Mouse (Mus musculus): ENCODE data around the gene Nat10. TPM values are rescaled to one million over a fixed set of nuclear protein-coding genes. Genes with fewer than 3 reads are reported as not detected.

The Nat10 gene
- polyA plus RNA-seq, 1 experiment from 2014 or later = 8.8 TPM

DNA sequence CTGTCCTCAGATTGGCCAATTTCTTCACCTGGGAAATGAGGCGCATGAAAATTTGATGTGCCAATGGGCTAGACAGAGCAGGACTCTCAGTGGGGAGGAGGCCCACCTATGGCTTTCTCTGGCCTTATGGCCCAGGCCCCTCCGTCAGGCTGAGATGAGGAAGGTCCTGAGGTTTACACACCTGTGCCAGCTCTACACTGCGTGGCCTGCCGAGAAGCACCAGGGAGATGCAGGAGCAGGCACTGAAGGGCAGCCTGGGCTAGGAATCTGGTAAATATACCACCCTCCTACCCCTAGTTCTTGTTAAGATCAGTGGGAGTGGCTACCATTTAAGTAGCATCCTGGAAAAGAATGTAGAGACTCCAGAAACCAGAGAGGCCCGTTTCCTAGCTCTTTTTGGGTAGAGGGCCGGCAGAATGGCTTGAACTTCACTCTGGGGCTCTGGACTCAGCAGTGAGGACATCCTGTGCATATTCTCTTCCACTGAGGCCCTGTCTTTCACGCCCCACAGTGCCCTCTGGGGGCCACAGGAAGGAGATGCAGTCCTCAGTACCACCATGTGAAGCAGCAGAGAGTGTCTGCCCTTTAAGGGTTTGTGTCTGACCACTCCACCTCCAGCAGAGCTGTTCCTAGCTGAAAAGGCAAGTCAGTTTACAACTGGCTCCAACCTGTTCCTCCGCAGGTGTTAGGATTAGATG, 42.3 kb downstream of the Nat10 start:
- Histone ChIP-seq H3K9me3 (ENCODE audit: control insufficient read depth) (no peaks in the 10 kb centered on the region), H3K9ac (ENCODE audit: low read depth, low read length) (no peak overlapping the region), H3K4me1 (replicated peaks; ENCODE audit: control insufficient read depth, insufficient read depth, low read length) (no peaks in the 10 kb centered on the region), H3K36me3 (ENCODE audit: control insufficient read depth, insufficient read depth) (peaks cover 42% of the 10 kb centered on the region), H3K4me2 (replicated peaks; ENCODE audit: low read depth) (no peak overlapping the region), H3K4me3 (ENCODE audit: low read depth, low read length) (no peak overlapping the region), H3K27ac (ENCODE audit: low read depth, low read length) (no peak overlapping the region), H3K27me3 (replicated peaks; ENCODE audit: control insufficient read depth, insufficient read depth, low read length) (no peaks in the 10 kb centered on the region)
- 64% methylated on average over 8 of the region's 8 CpGs for WGBS
- TF ChIP-seq CTCF (IDR thresholded peaks at IDR 0.05; ENCODE audit: low read depth) = peak; percentile 94
- ATAC-seq = peak; percentile 48

DNA sequence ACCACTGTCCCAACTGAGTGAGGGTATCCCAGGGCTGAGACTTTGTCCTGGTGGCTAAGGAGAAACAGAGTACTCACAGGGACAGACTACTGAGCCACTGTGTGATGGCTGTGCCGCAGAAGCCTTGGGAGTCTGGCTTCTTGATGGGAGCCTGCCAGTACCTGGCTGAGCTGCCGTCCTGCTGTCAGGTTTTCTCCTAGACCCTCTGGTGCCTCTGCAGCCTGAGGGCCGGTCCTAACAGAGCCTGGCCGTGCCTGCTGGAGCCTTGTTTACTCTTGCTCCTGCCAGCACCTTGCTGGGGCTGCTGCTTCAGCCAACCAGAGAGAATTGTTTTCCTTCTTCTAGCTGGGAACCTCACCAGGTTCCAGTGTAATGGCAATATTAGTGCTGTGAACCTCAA, 46.7 kb downstream of the Nat10 start:
- no peak for ATAC-seq
- no peaks in the 10 kb centered on the region for H3K27me3 ChIP-seq (replicated peaks; ENCODE audit: control insufficient read depth, insufficient read depth, low read length)
- H3K9me3 ChIP-seq (ENCODE audit: control insufficient read depth) = no peaks in the 10 kb centered on the region
- WGBS = 64% methylated on average over 4 of the region's 4 CpGs
- H3K4me3 ChIP-seq (ENCODE audit: low read depth, low read length) = no peak overlapping the region
- no peak overlapping the region for H3K4me2 ChIP-seq (replicated peaks; ENCODE audit: low read depth)
- no peak overlapping the region for H3K27ac ChIP-seq (ENCODE audit: low read depth, low read length)
- no peak for TF ChIP-seq CTCF (IDR thresholded peaks at IDR 0.05; ENCODE audit: low read depth)
- no peak overlapping the region for H3K9ac ChIP-seq (ENCODE audit: low read depth, low read length)
- H3K4me1 ChIP-seq (replicated peaks; ENCODE audit: control insufficient read depth, insufficient read depth, low read length) = no peaks in the 10 kb centered on the region
- H3K36me3 ChIP-seq (ENCODE audit: control insufficient read depth, insufficient read depth) = peaks cover 28% of the 10 kb centered on the region; the same call in 1 of the 2 replicates

DNA sequence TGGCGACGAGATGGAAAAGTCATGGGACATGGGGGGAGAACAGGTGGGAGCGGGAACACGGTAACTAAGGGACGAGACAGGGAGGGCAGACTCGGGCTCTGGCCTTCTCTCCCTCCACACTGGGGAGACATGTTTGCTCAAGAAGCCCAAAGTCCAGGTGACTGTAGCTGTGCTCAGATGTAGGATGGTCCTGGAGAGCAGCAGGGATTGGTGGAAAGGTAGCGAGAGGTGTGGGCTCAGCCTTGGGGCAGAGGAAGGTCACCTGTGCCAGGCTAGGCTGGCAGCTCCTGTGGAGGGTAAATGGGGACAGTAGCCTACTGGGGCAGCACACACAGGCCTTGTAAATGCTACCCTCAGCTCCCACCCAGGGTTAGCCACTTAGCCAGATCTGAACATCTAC, 47.2 kb downstream of the Nat10 start:
- Histone ChIP-seq H3K9ac (ENCODE audit: low read depth, low read length) (no peak overlapping the region), H3K4me2 (replicated peaks; ENCODE audit: low read depth) (no peak overlapping the region), H3K27ac (ENCODE audit: low read depth, low read length) (no peak overlapping the region), H3K27me3 (replicated peaks; ENCODE audit: control insufficient read depth, insufficient read depth, low read length) (no peaks in the 10 kb centered on the region), H3K36me3 (ENCODE audit: control insufficient read depth, insufficient read depth) (peaks cover 28% of the 10 kb centered on the region; the same call in 1 of the 2 replicates), H3K4me1 (replicated peaks; ENCODE audit: control insufficient read depth, insufficient read depth, low read length) (no peaks in the 10 kb centered on the region), H3K4me3 (ENCODE audit: low read depth, low read length) (no peak overlapping the region), H3K9me3 (ENCODE audit: control insufficient read depth) (no peaks in the 10 kb centered on the region)
- ATAC-seq = peak; percentile 44
- WGBS = 48% methylated on average over 7 of the region's 7 CpGs
- no peak for TF ChIP-seq CTCF (IDR thresholded peaks at IDR 0.05; ENCODE audit: low read depth)

DNA sequence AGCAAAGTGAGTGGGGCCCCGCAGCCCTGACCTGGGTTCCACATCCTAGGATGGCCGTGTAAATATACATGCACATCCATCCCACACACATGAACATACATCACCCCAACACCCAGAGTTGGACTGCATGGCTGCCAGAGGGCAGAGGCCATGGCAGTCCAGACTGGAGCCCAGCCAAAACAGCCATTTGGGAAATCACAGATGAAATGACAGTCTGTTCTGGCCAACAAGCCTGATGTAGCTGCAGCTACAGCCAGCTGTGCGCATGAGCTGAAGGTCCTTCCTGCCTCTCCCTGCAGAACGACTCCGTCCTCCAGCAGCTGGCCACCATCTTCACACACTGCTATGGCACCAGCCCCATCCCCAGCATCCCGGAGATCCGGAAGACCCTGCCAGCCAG, 50.2 kb downstream of the Nat10 start:
- Histone ChIP-seq H3K36me3 (ENCODE audit: control insufficient read depth, insufficient read depth) (peaks cover 22% of the 10 kb centered on the region), H3K4me3 (ENCODE audit: low read depth, low read length) (no peak overlapping the region), H3K9ac (ENCODE audit: low read depth, low read length) (no peak overlapping the region), H3K27me3 (replicated peaks; ENCODE audit: control insufficient read depth, insufficient read depth, low read length) (no peaks in the 10 kb centered on the region), H3K4me1 (replicated peaks; ENCODE audit: control insufficient read depth, insufficient read depth, low read length) (no peaks in the 10 kb centered on the region), H3K27ac (ENCODE audit: low read depth, low read length) (no peak overlapping the region), H3K9me3 (ENCODE audit: control insufficient read depth) (no peaks in the 10 kb centered on the region), H3K4me2 (replicated peaks; ENCODE audit: low read depth) (no peak overlapping the region)
- ATAC-seq = no peak
- TF ChIP-seq CTCF (IDR thresholded peaks at IDR 0.05; ENCODE audit: low read depth) = no peak
- WGBS = 81% methylated on average over 7 of the region's 7 CpGs

DNA sequence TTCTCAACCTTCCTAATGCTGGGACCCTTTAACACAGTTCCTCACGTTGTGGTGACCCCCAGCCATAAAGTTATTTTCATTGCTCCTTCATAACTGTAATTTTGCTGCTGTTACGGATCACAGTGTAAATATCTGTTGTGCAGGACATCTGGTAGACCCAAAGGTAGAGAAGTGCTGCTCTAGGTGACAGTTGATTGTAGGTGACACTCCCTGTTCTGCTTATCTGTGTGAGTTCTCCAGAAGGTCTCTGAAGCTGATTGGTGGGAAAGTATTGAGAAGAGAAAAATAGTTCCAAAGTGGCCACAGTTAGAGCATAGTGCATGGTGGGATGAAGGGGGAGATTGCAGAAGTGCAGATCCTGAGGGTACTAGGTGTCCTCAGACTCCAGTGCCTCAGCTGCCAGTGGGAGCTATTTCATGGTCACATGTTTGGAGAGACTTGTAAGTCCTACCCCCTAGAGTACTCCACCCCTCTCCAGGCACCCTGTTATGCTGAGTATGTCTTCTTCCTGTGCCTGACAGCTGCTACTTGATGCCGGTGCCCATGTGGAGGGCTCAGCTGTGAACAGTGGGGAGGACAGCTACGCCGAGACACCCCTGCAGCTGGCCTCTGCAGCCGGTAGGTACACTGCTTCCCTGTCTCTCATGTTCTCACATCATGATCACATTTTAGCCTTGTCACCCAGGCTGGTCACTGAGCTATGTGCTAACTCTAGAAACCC, 53.9 kb downstream of the Nat10 start:
- H3K4me2 ChIP-seq (replicated peaks; ENCODE audit: low read depth) = no peak overlapping the region
- no peak overlapping the region for H3K27ac ChIP-seq (ENCODE audit: low read depth, low read length)
- no peaks in the 10 kb centered on the region for H3K4me1 ChIP-seq (replicated peaks; ENCODE audit: control insufficient read depth, insufficient read depth, low read length)
- peaks cover 37% of the 10 kb centered on the region for H3K36me3 ChIP-seq (ENCODE audit: control insufficient read depth, insufficient read depth)
- no peak for ATAC-seq
- H3K4me3 ChIP-seq (ENCODE audit: low read depth, low read length) = no peak overlapping the region
- H3K9me3 ChIP-seq (ENCODE audit: control insufficient read depth) = no peaks in the 10 kb centered on the region
- no peak for TF ChIP-seq CTCF (IDR thresholded peaks at IDR 0.05; ENCODE audit: low read depth)
- WGBS = 80% methylated on average over 6 of the region's 6 CpGs
- H3K9ac ChIP-seq (ENCODE audit: low read depth, low read length) = no peak overlapping the region
- H3K27me3 ChIP-seq (replicated peaks; ENCODE audit: control insufficient read depth, insufficient read depth, low read length) = no peaks in the 10 kb centered on the region

DNA sequence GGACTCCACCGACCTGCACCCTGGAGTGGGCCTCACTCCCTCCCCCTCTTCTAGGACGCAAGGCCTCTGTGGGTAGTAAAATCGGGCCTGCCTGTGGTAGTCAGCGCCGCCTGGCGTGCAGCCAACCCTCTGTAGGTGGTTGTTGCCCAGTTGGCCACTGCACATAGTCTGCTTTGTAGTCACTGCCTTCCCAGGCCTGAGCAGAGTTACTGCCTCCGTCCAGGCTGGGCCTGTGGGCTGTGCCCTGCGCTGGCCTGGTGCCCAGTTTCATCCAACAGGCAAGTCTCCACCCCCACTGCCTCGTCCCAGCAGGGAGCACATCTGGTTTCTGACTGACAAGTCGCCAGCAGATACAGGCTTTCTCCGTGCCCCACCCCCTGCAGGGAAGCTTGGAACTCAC, 54.8 kb downstream of the Nat10 start:
- H3K4me1 ChIP-seq (replicated peaks; ENCODE audit: control insufficient read depth, insufficient read depth, low read length) = no peaks in the 10 kb centered on the region
- no peak overlapping the region; the same call in 1 of the 2 replicates for H3K27ac ChIP-seq (ENCODE audit: low read depth, low read length)
- peak; percentile 65 for ATAC-seq
- no peaks in the 10 kb centered on the region for H3K27me3 ChIP-seq (replicated peaks; ENCODE audit: control insufficient read depth, insufficient read depth, low read length)
- peaks cover 40% of the 10 kb centered on the region for H3K36me3 ChIP-seq (ENCODE audit: control insufficient read depth, insufficient read depth)
- H3K9ac ChIP-seq (ENCODE audit: low read depth, low read length) = no peak overlapping the region
- H3K4me3 ChIP-seq (ENCODE audit: low read depth, low read length) = no peak overlapping the region
- no peak overlapping the region for H3K4me2 ChIP-seq (replicated peaks; ENCODE audit: low read depth)
- peak; percentile 53 for TF ChIP-seq CTCF (IDR thresholded peaks at IDR 0.05; ENCODE audit: low read depth)
- WGBS = 32% methylated on average over 11 of the region's 11 CpGs
- H3K9me3 ChIP-seq (ENCODE audit: control insufficient read depth) = no peaks in the 10 kb centered on the region

Data from intestine, postnatal 0 days (tissue).